Mouse (Mus musculus): ENCODE data around the gene Pogk.

Gene Pogk

GRCm38 (mm10) chr1:166379630-166380231 lies 29.9 kb downstream of the Pogk start:
- peak; percentile 62 to 76 for DNase-seq (ENCODE audit: low read depth in 2 of 2, low spot score in 2 of 2)

GRCm38 (mm10) chr1:166379013-166379629 lies 30.5 kb downstream of the Pogk start, which contains the start of gene Tada1:
Gene Tada1 (plus strand): TSS chr1:166379097.
- DNase-seq (ENCODE audit: low read depth in 2 of 2, low spot score in 2 of 2) = peak; percentile 85 to 87

GRCm38 (mm10) chr1:166378431-166379012 lies 31.1 kb downstream of the Pogk start:
- peak in 1 of 2 experiments; percentile 3 for DNase-seq (ENCODE audit: low read depth in 2 of 2, low spot score in 2 of 2)

- DNase-seq (ENCODE audit: low read depth in 2 of 2, low spot score in 2 of 2) = no peak
Observed at GRCm38 (mm10) chr1:166377171-166377570, 32.5 kb downstream of the Pogk start.

GRCm38 (mm10) chr1:166363122-166363521 lies 46.5 kb downstream of the Pogk start:
- DNase-seq (ENCODE audit: low read depth in 2 of 2, low spot score in 2 of 2) = no peak

- no peak for DNase-seq (ENCODE audit: low read depth in 2 of 2, low spot score in 2 of 2)
Observed at GRCm38 (mm10) chr1:166362659-166363058, 47.0 kb downstream of the Pogk start.

- no peak for DNase-seq (ENCODE audit: low read depth in 2 of 2, low spot score in 2 of 2)
Observed at GRCm38 (mm10) chr1:166361842-166362241, 47.8 kb downstream of the Pogk start.

GRCm38 (mm10) chr1:166360896-166361295 lies 48.8 kb downstream of the Pogk start:
- no peak for DNase-seq (ENCODE audit: low read depth in 2 of 2, low spot score in 2 of 2)

- peak; percentile 66 to 75 for DNase-seq (ENCODE audit: low read depth in 2 of 2, low spot score in 2 of 2)
Observed at GRCm38 (mm10) chr1:166360157-166360855, 49.4 kb downstream of the Pogk start.

- DNase-seq (ENCODE audit: low read depth in 2 of 2, low spot score in 2 of 2) = no peak
Observed at GRCm38 (mm10) chr1:166349751-166350150, 59.9 kb downstream of the Pogk start.

GRCm38 (mm10) chr1:166349341-166349740 lies 60.3 kb downstream of the Pogk start:
- DNase-seq (ENCODE audit: low read depth in 2 of 2, low spot score in 2 of 2) = no peak

- DNase-seq (ENCODE audit: low read depth in 2 of 2, low spot score in 2 of 2) = no peak
Observed at GRCm38 (mm10) chr1:166346906-166347305, 62.8 kb downstream of the Pogk start.

- DNase-seq (ENCODE audit: low read depth in 2 of 2, low spot score in 2 of 2) = no peak
Observed at GRCm38 (mm10) chr1:166345602-166346001, 64.1 kb downstream of the Pogk start.

- DNase-seq (ENCODE audit: low read depth in 2 of 2, low spot score in 2 of 2) = no peak
Observed at GRCm38 (mm10) chr1:166344300-166345077, 65.2 kb downstream of the Pogk start.

GRCm38 (mm10) chr1:166343586-166343985 lies 66.1 kb downstream of the Pogk start:
- no peak for DNase-seq (ENCODE audit: low read depth in 2 of 2, low spot score in 2 of 2)

- DNase-seq (ENCODE audit: low read depth in 2 of 2, low spot score in 2 of 2) = no peak
Observed at GRCm38 (mm10) chr1:166342539-166342938, 67.1 kb downstream of the Pogk start.

GRCm38 (mm10) chr1:166342060-166342459 lies 67.6 kb downstream of the Pogk start:
- no peak for DNase-seq (ENCODE audit: low read depth in 2 of 2, low spot score in 2 of 2)

GRCm38 (mm10) chr1:166339110-166339509 lies 70.6 kb downstream of the Pogk start:
- no peak for DNase-seq (ENCODE audit: low read depth in 2 of 2, low spot score in 2 of 2)
